Mouse (Mus musculus): ENCODE data around the gene Dazl.

Dazl gene

GRCm38 (mm10) chr17:50292661-50293171, 720 bp downstream of the Dazl start:
- in situ Hi-C loops (cut with MboI, MseI), result loop anchor here (10.0 kb wide), 1 partner anchor 212 kb away; the partner anchor contains the start of gene Plcl2

GRCm38 (mm10) chr17:50291485-50292200, 1.8 kb downstream of the Dazl start:
- in situ Hi-C loops (cut with MboI, MseI), result loop anchor here (10.0 kb wide), 1 partner anchor 213 kb away; the partner anchor contains the start of gene Plcl2

GRCm38 (mm10) chr17:50284845-50285244, 8.6 kb downstream of the Dazl start:
- in situ Hi-C loops (cut with MboI, MseI), result no loop called here

GRCm38 (mm10) chr17:50261615-50262014, 31.8 kb downstream of the Dazl start:
- in situ Hi-C loops (cut with MboI, MseI), result loop anchor here (25.0 kb wide), 1 partner anchor 624 kb away; no protein-coding TSS in a partner anchor

- in situ Hi-C loops (cut with MboI, MseI), result loop anchor here (25.0 kb wide), 1 partner anchor 624 kb away; no protein-coding TSS in a partner anchor
Measured at GRCm38 (mm10) chr17:50260856-50261255, 32.6 kb downstream of the Dazl start.

- in situ Hi-C loops (cut with MboI, MseI), result no loop called here
Measured at GRCm38 (mm10) chr17:50246605-50247004, 46.8 kb downstream of the Dazl start.

- in situ Hi-C loops (cut with MboI, MseI), result loop anchor here (5.0 kb wide), 1 partner anchor 282 kb away; no protein-coding TSS in a partner anchor
Measured at GRCm38 (mm10) chr17:50244675-50245074, 48.8 kb downstream of the Dazl start.

- in situ Hi-C loops (cut with MboI, MseI), result loop anchor here (5.0 kb wide), 1 partner anchor 281 kb away; no protein-coding TSS in a partner anchor
Measured at GRCm38 (mm10) chr17:50243326-50243725, 50.1 kb downstream of the Dazl start.

- in situ Hi-C loops (cut with MboI, MseI), result no loop called here
Measured at GRCm38 (mm10) chr17:50237818-50238610, 55.4 kb downstream of the Dazl start.

- in situ Hi-C loops (cut with MboI, MseI), result no loop called here
Measured at GRCm38 (mm10) chr17:50237436-50237709, 56.1 kb downstream of the Dazl start.

- in situ Hi-C loops (cut with MboI, MseI), result no loop called here
Measured at GRCm38 (mm10) chr17:50236702-50237435, 56.6 kb downstream of the Dazl start.

GRCm38 (mm10) chr17:50235943-50236701, 57.3 kb downstream of the Dazl start:
- in situ Hi-C loops (cut with MboI, MseI), result no loop called here

GRCm38 (mm10) chr17:50233956-50234355, 59.5 kb downstream of the Dazl start:
- in situ Hi-C loops (cut with MboI, MseI), result no loop called here

GRCm38 (mm10) chr17:50232821-50233220, 60.6 kb downstream of the Dazl start:
- in situ Hi-C loops (cut with MboI, MseI), result no loop called here

GRCm38 (mm10) chr17:50231206-50231605, 62.2 kb downstream of the Dazl start:
- in situ Hi-C loops (cut with MboI, MseI), result no loop called here

GRCm38 (mm10) chr17:50229534-50229933, 63.9 kb downstream of the Dazl start:
- in situ Hi-C loops (cut with MboI, MseI), result no loop called here
